17 mouse cellular contexts compared by ENCODE assay signal in the genomic region with DNA sequence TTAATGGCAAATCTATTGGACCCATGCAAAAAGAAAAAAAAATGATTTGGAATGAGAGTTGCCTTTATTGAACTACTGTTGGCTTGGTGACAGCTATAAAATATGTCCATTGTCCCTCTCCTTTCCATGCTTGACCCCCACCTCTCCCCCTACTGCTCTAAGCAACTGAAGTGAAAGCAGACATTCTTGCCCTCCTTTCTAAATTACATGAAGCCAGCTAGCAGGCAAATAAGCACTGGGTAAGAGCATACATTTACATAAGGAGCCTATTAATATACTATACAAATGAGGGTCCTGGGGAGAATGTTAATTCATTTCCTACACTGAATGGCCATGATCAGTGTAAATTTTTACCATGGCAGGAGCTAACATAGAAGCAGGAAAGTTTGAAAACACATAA.
DNase-seq lines count a peak whose midpoint lies in the region; ATAC-seq and TF ChIP-seq lines count a peak whose summit lies in the region.
"Had no signal": no experiment of that assay in that cellular context is flagged by ENCODE, and none has a peak within 500 bp of the region (broad histone marks: within the 10 kb centered on the region; RNA-seq: fewer than 3 reads in every experiment).

No protein-coding gene starts in this region.

- H3K27ac ChIP-seq in forebrain, embryonic 14.5 days (ENCODE audit: low read depth, low read length), result no peak overlapping the region
- no peak overlapping the region for H3K27ac ChIP-seq in forebrain, embryonic 10.5 days
- no peak overlapping the region for H3K27ac ChIP-seq in limb, embryonic 11.5 days (replicated peaks; ENCODE audit: low read depth, low read length)
- H3K27ac ChIP-seq in limb, embryonic 10.5 days, result no peak overlapping the region
- no peak overlapping the region for H3K27ac ChIP-seq in hindbrain, embryonic 14.5 days
- H3K27ac ChIP-seq: embryonic facial prominence, embryonic 13.5 days; gastrocnemius, adult 2 months; hindbrain, embryonic 15.5 days had no signal

- no peak for TF ChIP-seq CTCF in brain, embryonic 14.5 days (IDR thresholded peaks at IDR 0.05; ENCODE audit: borderline replicate concordance, extremely low read depth, insufficient read depth, insufficient read length)

- no peak overlapping the region for H3K4me2 ChIP-seq in forebrain, embryonic 14.5 days (ENCODE audit: low read length)
- no peak overlapping the region for H3K4me2 ChIP-seq in limb, embryonic 11.5 days (ENCODE audit: low read depth, severe bottlenecking)
- no peak overlapping the region for H3K4me2 ChIP-seq in hindbrain, embryonic 14.5 days (replicated peaks)
- H3K4me2 ChIP-seq: embryonic facial prominence, embryonic 13.5 days; heart, embryonic 12.5 days; hindbrain, embryonic 15.5 days had no signal

- H3K4me3 ChIP-seq in forebrain, embryonic 14.5 days (ENCODE audit: low read depth, low read length), result no peak overlapping the region
- H3K4me3 ChIP-seq in forebrain, embryonic 10.5 days, result no peak overlapping the region
- H3K4me3 ChIP-seq in limb, embryonic 11.5 days (ENCODE audit: low read depth, low read length), result no peak overlapping the region
- no peak overlapping the region for H3K4me3 ChIP-seq in limb, embryonic 10.5 days
- H3K4me3 ChIP-seq in hindbrain, embryonic 14.5 days (replicated peaks; ENCODE audit: low read length), result no peak overlapping the region
- H3K4me3 ChIP-seq: embryonic facial prominence, embryonic 13.5 days; gastrocnemius, adult 2 months; heart, embryonic 12.5 days; hindbrain, embryonic 15.5 days had no signal

- intact Hi-C loops in left cerebral cortex, postnatal 14 days (cut with DNase I), result no loop called here

- H3K27me3 ChIP-seq in forebrain, embryonic 14.5 days (replicated peaks; ENCODE audit: control insufficient read depth, insufficient read depth, low read length), result no peaks in the 10 kb centered on the region
- no peaks in the 10 kb centered on the region for H3K27me3 ChIP-seq in forebrain, embryonic 10.5 days (ENCODE audit: poor library complexity, severe bottlenecking)
- H3K27me3 ChIP-seq in limb, embryonic 11.5 days (ENCODE audit: control insufficient read depth, insufficient read depth, low read length), result no peaks in the 10 kb centered on the region
- no peaks in the 10 kb centered on the region for H3K27me3 ChIP-seq in limb, embryonic 10.5 days (ENCODE audit: low read depth, poor library complexity, severe bottlenecking)
- no peaks in the 10 kb centered on the region for H3K27me3 ChIP-seq in hindbrain, embryonic 14.5 days (ENCODE audit: control insufficient read depth, insufficient read depth, low read length)
- H3K27me3 ChIP-seq: embryonic facial prominence, embryonic 13.5 days; heart, embryonic 12.5 days; hindbrain, embryonic 15.5 days had no signal

- ATAC-seq in forebrain, embryonic 14.5 days, result no peak
- no peak for ATAC-seq in limb, embryonic 11.5 days (ENCODE audit: insufficient number of reproducible peaks, low FRiP score, low TSS enrichment, low read depth)
- peak; percentile 14; the same call in 1 of the 2 replicates for ATAC-seq in hindbrain, embryonic 14.5 days (ENCODE audit: low FRiP score)
- ATAC-seq: forebrain, embryonic 16.5 days had no signal

- H3K4me1 ChIP-seq in forebrain, embryonic 14.5 days (ENCODE audit: control insufficient read depth, insufficient read depth, low read length), result peaks cover 2% of the 10 kb centered on the region
- peaks cover 7% of the 10 kb centered on the region; the same call in 1 of the 2 replicates for H3K4me1 ChIP-seq in forebrain, embryonic 10.5 days
- H3K4me1 ChIP-seq in limb, embryonic 11.5 days (ENCODE audit: control insufficient read depth, insufficient read depth, low read length), result 0 out of 2 replicates have a peak, but pooled peaks cover 4% of the 10 kb centered on the region
- H3K4me1 ChIP-seq in limb, embryonic 10.5 days, result peaks cover 12% of the 10 kb centered on the region
- H3K4me1 ChIP-seq in hindbrain, embryonic 14.5 days (replicated peaks; ENCODE audit: control insufficient read depth, insufficient read depth, low read length), result no peaks in the 10 kb centered on the region
- H3K4me1 ChIP-seq: embryonic facial prominence, embryonic 13.5 days; heart, embryonic 12.5 days had no signal

- no peaks in the 10 kb centered on the region for H3K36me3 ChIP-seq in forebrain, embryonic 14.5 days (ENCODE audit: control insufficient read depth, insufficient read depth, low read length)
- H3K36me3 ChIP-seq in forebrain, embryonic 10.5 days (replicated peaks), result no peaks in the 10 kb centered on the region
- no peaks in the 10 kb centered on the region for H3K36me3 ChIP-seq in limb, embryonic 11.5 days (ENCODE audit: control insufficient read depth, insufficient read depth, low read length)
- H3K36me3 ChIP-seq in limb, embryonic 10.5 days, result no peaks in the 10 kb centered on the region
- H3K36me3 ChIP-seq in hindbrain, embryonic 14.5 days (replicated peaks; ENCODE audit: control insufficient read depth, insufficient read depth), result no peaks in the 10 kb centered on the region
- H3K36me3 ChIP-seq: embryonic facial prominence, embryonic 13.5 days; heart, embryonic 12.5 days; hindbrain, embryonic 15.5 days had no signal

- DNase-seq in forebrain, embryonic 14.5 days (ENCODE audit: low spot score), result peak; percentile 12
- no peak for DNase-seq in forebrain, embryonic 10.5 days (ENCODE audit: extremely low spot score, low spot score)
- DNase-seq in limb, embryonic 11.5 days (ENCODE audit: low spot score), result peak; percentile 13
- no peak for DNase-seq in limb, embryonic 10.5 days (ENCODE audit: low spot score)
- DNase-seq in brain, embryonic 14.5 days (ENCODE audit: low read depth), result peak; percentile 43
- no peak for DNase-seq in hindbrain, embryonic 14.5 days (ENCODE audit: low spot score)
- DNase-seq in left cerebral cortex, postnatal 14 days (ENCODE audit: low spot score in 2 of 2), result no peak
- DNase-seq: adrenal gland, postnatal 10 days; cerebellum, adult 18-20 months; cerebellum, adult 9-11 months; cerebellum, postnatal 36 days; gastrocnemius, adult 2 months; gastrocnemius, postnatal 25 days had no signal

- TF ChIP-seq POLR2A in brain, embryonic 14.5 days (IDR thresholded peaks at IDR 0.05; ENCODE audit: borderline replicate concordance, extremely low read depth, insufficient read depth, insufficient read length, poor library complexity, severe bottlenecking), result no peak

- no peak overlapping the region for H3K9ac ChIP-seq in forebrain, embryonic 14.5 days (ENCODE audit: low read length)
- H3K9ac ChIP-seq in limb, embryonic 11.5 days (ENCODE audit: low read length), result no peak overlapping the region
- no peak overlapping the region for H3K9ac ChIP-seq in hindbrain, embryonic 14.5 days
- H3K9ac ChIP-seq: embryonic facial prominence, embryonic 13.5 days; heart, embryonic 12.5 days; hindbrain, embryonic 15.5 days had no signal

- no peaks in the 10 kb centered on the region for H3K9me3 ChIP-seq in forebrain, embryonic 14.5 days (replicated peaks; ENCODE audit: control insufficient read depth, low read length)
- no peaks in the 10 kb centered on the region for H3K9me3 ChIP-seq in forebrain, embryonic 10.5 days
- no peaks in the 10 kb centered on the region for H3K9me3 ChIP-seq in limb, embryonic 11.5 days (ENCODE audit: control insufficient read depth, low read length)
- no peaks in the 10 kb centered on the region for H3K9me3 ChIP-seq in limb, embryonic 10.5 days (replicated peaks)
- H3K9me3 ChIP-seq in hindbrain, embryonic 14.5 days (ENCODE audit: control insufficient read depth, low read length), result no peaks in the 10 kb centered on the region
- H3K9me3 ChIP-seq: embryonic facial prominence, embryonic 13.5 days; heart, embryonic 12.5 days; hindbrain, embryonic 15.5 days had no signal

Comparison
In these comparisons a context has a peak if more than half of its experiments do, and no peak if none do; other contexts are left out.
1. DNase-seq: peak in forebrain, embryonic 14.5 days (single experiment), limb, embryonic 11.5 days (single experiment) and brain, embryonic 14.5 days (single experiment); none in forebrain, embryonic 10.5 days (single experiment), limb, embryonic 10.5 days (single experiment), hindbrain, embryonic 14.5 days (single experiment) and left cerebral cortex, postnatal 14 days (0 of 2).